Mouse (Mus musculus): ENCODE results near the gene Defb26. TPM values are rescaled to one million over a fixed set of nuclear protein-coding genes. Genes with fewer than 3 reads are reported as not detected.

Gene Defb26
- total and polyA plus RNA-seq, 2 experiments from 2014 or later: not detected

DNA sequence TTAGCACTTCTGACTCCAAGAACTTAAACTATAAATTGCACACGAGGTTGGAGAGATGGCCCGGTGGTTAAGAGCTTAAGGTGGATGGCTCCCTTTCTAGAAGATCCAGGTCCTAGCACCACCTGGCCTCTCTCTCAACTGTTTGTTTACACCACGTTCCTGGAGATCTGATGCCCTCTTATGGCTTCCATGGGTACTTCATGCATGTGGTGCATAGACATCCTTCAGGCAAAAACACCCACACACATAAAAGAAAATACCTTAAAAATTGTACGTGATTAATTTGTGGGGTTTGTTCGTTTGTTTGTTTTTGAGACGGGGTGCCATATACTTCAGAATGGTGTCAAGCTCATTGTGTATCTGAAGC is 10.6 kb downstream of the Defb26 start:
- Histone ChIP-seq H3K4me1 (ENCODE audit: control insufficient read depth, insufficient read depth) (no peaks in the 10 kb centered on the region), H3K4me2 (ENCODE audit: low read depth, low read length) (no peak overlapping the region), H3K36me3 (replicated peaks; ENCODE audit: control insufficient read depth, insufficient read depth, low read length) (no peaks in the 10 kb centered on the region), H3K9me3 (replicated peaks; ENCODE audit: control insufficient read depth, low read length) (no peaks in the 10 kb centered on the region), H3K9ac (replicated peaks; ENCODE audit: low read depth, low read length) (no peak overlapping the region), H3K4me3 (ENCODE audit: low read depth, low read length) (no peak overlapping the region), H3K27me3 (ENCODE audit: control insufficient read depth, insufficient read depth, low read length) (no peaks in the 10 kb centered on the region), H3K27ac (ENCODE audit: low read depth) (no peak overlapping the region)
- DNase-seq (ENCODE audit: low spot score) (no peak), ATAC-seq (ENCODE audit: insufficient read depth, low read depth) (no peak)
- WGBS: 76% methylated on average over 6 of the region's 6 CpGs
- peak; percentile 16; the same call in 1 of the 2 replicates for TF ChIP-seq CTCF (IDR thresholded peaks at IDR 0.05; ENCODE audit: low read depth)
- no peak for TF ChIP-seq EP300 (IDR thresholded peaks at IDR 0.05; ENCODE audit: low read depth)

DNA sequence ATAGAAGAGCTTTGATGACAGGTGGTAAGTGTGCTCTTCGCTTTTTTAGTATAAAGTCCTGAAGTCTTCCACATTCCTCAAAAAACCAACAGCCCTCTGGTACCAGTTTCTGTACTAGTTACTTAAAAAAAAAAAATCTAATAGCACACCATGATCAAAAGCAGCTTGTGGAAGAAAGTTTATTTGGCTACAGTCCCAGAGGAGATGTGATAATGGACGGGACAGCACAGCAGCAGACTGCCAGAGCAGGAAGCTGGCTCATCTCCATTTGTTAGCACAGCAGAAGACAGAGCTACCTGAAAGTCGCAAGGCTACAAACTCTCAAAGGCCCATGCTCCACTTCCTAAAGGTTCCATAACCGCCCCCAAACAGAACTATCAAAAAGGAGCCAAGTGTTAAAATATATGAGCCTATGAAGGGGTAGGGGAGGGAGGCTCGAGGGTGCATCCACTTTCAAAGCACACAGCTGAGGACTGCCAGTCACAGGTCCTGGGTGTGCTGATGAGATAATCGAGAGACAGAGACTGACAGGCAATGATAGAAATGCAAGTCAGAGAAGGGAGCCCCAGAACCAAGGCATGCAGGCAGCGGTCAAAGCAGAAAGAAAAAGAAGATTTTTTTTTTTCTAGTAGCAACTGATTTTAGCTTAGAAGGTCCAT is 11.2 kb downstream of the Defb26 start:
- DNase-seq (ENCODE audit: low spot score): no peak
- no peak overlapping the region for H3K9ac ChIP-seq (replicated peaks; ENCODE audit: low read depth, low read length)
- H3K27me3 ChIP-seq (ENCODE audit: control insufficient read depth, insufficient read depth, low read length): no peaks in the 10 kb centered on the region
- no peaks in the 10 kb centered on the region for H3K36me3 ChIP-seq (replicated peaks; ENCODE audit: control insufficient read depth, insufficient read depth, low read length)
- WGBS: 40% methylated on average over 7 of the region's 7 CpGs
- no peak for TF ChIP-seq EP300 (IDR thresholded peaks at IDR 0.05; ENCODE audit: low read depth)
- TF ChIP-seq CTCF (IDR thresholded peaks at IDR 0.05; ENCODE audit: low read depth): no peak
- no peak overlapping the region for H3K27ac ChIP-seq (ENCODE audit: low read depth)
- no peaks in the 10 kb centered on the region for H3K4me1 ChIP-seq (ENCODE audit: control insufficient read depth, insufficient read depth)
- H3K9me3 ChIP-seq (replicated peaks; ENCODE audit: control insufficient read depth, low read length): no peaks in the 10 kb centered on the region
- ATAC-seq (ENCODE audit: insufficient read depth, low read depth): no peak
- H3K4me3 ChIP-seq (ENCODE audit: low read depth, low read length): no peak overlapping the region
- no peak overlapping the region for H3K4me2 ChIP-seq (ENCODE audit: low read depth, low read length)

DNA sequence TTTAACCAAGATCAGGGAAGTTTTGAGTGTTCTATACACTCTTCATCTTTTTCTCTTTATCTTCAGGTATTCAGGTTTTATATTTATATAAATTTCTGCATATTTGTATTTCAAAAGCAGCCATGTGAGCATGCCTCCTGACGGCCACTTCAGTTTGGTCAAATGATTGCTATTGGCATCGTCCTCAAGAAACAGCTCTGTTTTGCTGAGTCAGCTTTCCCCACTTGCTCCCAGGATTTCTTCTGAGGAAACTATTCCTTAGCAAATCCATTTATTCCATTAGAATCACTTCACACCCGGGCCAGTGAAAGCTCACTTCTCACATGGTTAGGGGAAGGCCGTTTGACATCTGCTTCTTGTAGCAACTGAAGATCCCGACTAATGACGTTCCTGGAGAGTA is 13.5 kb downstream of the Defb26 start:
- H3K27ac ChIP-seq (ENCODE audit: low read depth): no peak overlapping the region
- no peaks in the 10 kb centered on the region for H3K36me3 ChIP-seq (replicated peaks; ENCODE audit: control insufficient read depth, insufficient read depth, low read length)
- H3K27me3 ChIP-seq (ENCODE audit: control insufficient read depth, insufficient read depth, low read length): no peaks in the 10 kb centered on the region
- no peak overlapping the region for H3K4me2 ChIP-seq (ENCODE audit: low read depth, low read length)
- DNase-seq (ENCODE audit: low spot score) (no peak), ATAC-seq (ENCODE audit: insufficient read depth, low read depth) (no peak)
- no peaks in the 10 kb centered on the region for H3K9me3 ChIP-seq (replicated peaks; ENCODE audit: control insufficient read depth, low read length)
- no peaks in the 10 kb centered on the region for H3K4me1 ChIP-seq (ENCODE audit: control insufficient read depth, insufficient read depth)
- no peak for TF ChIP-seq EP300 (IDR thresholded peaks at IDR 0.05; ENCODE audit: low read depth)
- TF ChIP-seq CTCF (IDR thresholded peaks at IDR 0.05; ENCODE audit: low read depth): no peak
- 65% methylated on average over 6 of the region's 6 CpGs for WGBS
- no peak overlapping the region for H3K4me3 ChIP-seq (ENCODE audit: low read depth, low read length)
- H3K9ac ChIP-seq (replicated peaks; ENCODE audit: low read depth, low read length): no peak overlapping the region

DNA sequence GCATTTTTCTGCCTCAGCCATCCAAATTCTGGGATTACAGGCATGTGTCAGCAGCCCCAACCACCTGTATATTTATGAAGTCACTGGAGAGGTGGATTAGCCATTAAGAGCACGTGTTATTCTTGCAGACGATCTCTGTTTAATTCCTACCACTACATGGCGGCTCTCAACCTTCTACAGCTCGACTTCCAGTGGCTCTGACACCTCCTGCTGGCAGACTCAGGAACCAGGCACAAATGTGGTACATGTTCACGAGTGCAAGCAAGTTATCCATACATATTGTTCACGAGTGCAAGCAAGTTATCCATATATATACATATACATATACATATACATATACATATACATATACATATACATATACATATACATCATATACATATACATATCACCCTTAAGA is 18.3 kb downstream of the Defb26 start:
- TF ChIP-seq CTCF (IDR thresholded peaks at IDR 0.05; ENCODE audit: low read depth) (no peak), EP300 (IDR thresholded peaks at IDR 0.05; ENCODE audit: low read depth) (no peak)
- 77% methylated on average over 6 of the region's 6 CpGs for WGBS
- no peaks in the 10 kb centered on the region for H3K36me3 ChIP-seq (replicated peaks; ENCODE audit: control insufficient read depth, insufficient read depth, low read length)
- no peaks in the 10 kb centered on the region for H3K9me3 ChIP-seq (replicated peaks; ENCODE audit: control insufficient read depth, low read length)
- no peak overlapping the region for H3K4me2 ChIP-seq (ENCODE audit: low read depth, low read length)
- no peak overlapping the region for H3K9ac ChIP-seq (replicated peaks; ENCODE audit: low read depth, low read length)
- H3K27ac ChIP-seq (ENCODE audit: low read depth): no peak overlapping the region
- ATAC-seq (ENCODE audit: insufficient read depth, low read depth) (no peak), DNase-seq (ENCODE audit: low spot score) (no peak)
- H3K4me3 ChIP-seq (ENCODE audit: low read depth, low read length): no peak overlapping the region
- H3K4me1 ChIP-seq (ENCODE audit: control insufficient read depth, insufficient read depth): no peaks in the 10 kb centered on the region
- no peaks in the 10 kb centered on the region for H3K27me3 ChIP-seq (ENCODE audit: control insufficient read depth, insufficient read depth, low read length)

GRCm38 (mm10) chr2:152490038-152490437 is 21.5 kb downstream of the Defb26 start, which contains the start of gene Defb22:
Defb22 (minus strand) TSS chr2:152490138.
- H3K4me2 ChIP-seq (ENCODE audit: low read depth, low read length): no peak within 1 kb of the TSS
- no peak for TF ChIP-seq EP300 (IDR thresholded peaks at IDR 0.05; ENCODE audit: low read depth)
- TF ChIP-seq CTCF (IDR thresholded peaks at IDR 0.05; ENCODE audit: low read depth): no peak
- H3K4me3 ChIP-seq (ENCODE audit: low read depth, low read length): no peak within 1 kb of the TSS
- no peaks in the 10 kb centered on the region for H3K9me3 ChIP-seq (replicated peaks; ENCODE audit: control insufficient read depth, low read length)
- no peaks in the 10 kb centered on the region for H3K36me3 ChIP-seq (replicated peaks; ENCODE audit: control insufficient read depth, insufficient read depth, low read length)
- ATAC-seq (ENCODE audit: insufficient read depth, low read depth) (no peak), DNase-seq (ENCODE audit: low spot score) (no peak)
- H3K9ac ChIP-seq (replicated peaks; ENCODE audit: low read depth, low read length): no peak within 1 kb of the TSS
- H3K27ac ChIP-seq (ENCODE audit: low read depth): no peak within 1 kb of the TSS
- H3K4me1 ChIP-seq (ENCODE audit: control insufficient read depth, insufficient read depth): no peaks in the 10 kb centered on the region
- H3K27me3 ChIP-seq (ENCODE audit: control insufficient read depth, insufficient read depth, low read length): no peaks in the 10 kb centered on the region

- Histone ChIP-seq H3K36me3 (replicated peaks; ENCODE audit: control insufficient read depth, insufficient read depth, low read length) (no peaks in the 10 kb centered on the region), H3K4me1 (ENCODE audit: control insufficient read depth, insufficient read depth) (no peaks in the 10 kb centered on the region), H3K27me3 (ENCODE audit: control insufficient read depth, insufficient read depth, low read length) (no peaks in the 10 kb centered on the region), H3K27ac (ENCODE audit: low read depth) (no peak overlapping the region), H3K9ac (replicated peaks; ENCODE audit: low read depth, low read length) (no peak overlapping the region), H3K9me3 (replicated peaks; ENCODE audit: control insufficient read depth, low read length) (no peaks in the 10 kb centered on the region), H3K4me3 (ENCODE audit: low read depth, low read length) (no peak overlapping the region), H3K4me2 (ENCODE audit: low read depth, low read length) (no peak overlapping the region)
- TF ChIP-seq CTCF (IDR thresholded peaks at IDR 0.05; ENCODE audit: low read depth): peak; percentile 21; the same call in 1 of the 2 replicates
- no peak for TF ChIP-seq EP300 (IDR thresholded peaks at IDR 0.05; ENCODE audit: low read depth)
- DNase-seq (ENCODE audit: low spot score) (no peak), ATAC-seq (ENCODE audit: insufficient read depth, low read depth) (no peak)
- WGBS: 69% methylated on average over 2 of the region's 2 CpGs
Observed at GRCm38 (mm10) chr2:152487024-152487423, 24.5 kb downstream of the Defb26 start.
